Mouse (Mus musculus) lung, adult 2 months (tissue): ENCODE measurements around the gene Hmga2.

Experiments used
- CTCF ChIP-seq: fragments of 200-500 bp; IDR thresholded peaks from 2 replicates; pipeline ENCODE4 v1.5.1; 2011; ENCODE audit warnings: mild to moderate bottlenecking, low read length, control low read depth; ENCODE audit not compliant: insufficient read depth
- POLR2A ChIP-seq: fragments of 200-500 bp; IDR thresholded peaks from 2 replicates; pipeline ENCODE4 v1.6.1; 2011; ENCODE audit warnings: low read depth, mild to moderate bottlenecking, control low read depth, low read length, borderline replicate concordance; ENCODE audit errors: extremely low read depth

GRCm38 (mm10) chr10:120397211-120397631, 79.0 kb downstream of the Hmga2 start:
- TF ChIP-seq CTCF (no peak), POLR2A (no peak)
